Mouse (Mus musculus): ENCODE measurements at regions not wholly inside any gene's neighbourhood (a gene's known extent, or its start where the extent isn't known, plus 50 kb on each side); places are given as distances from the start of the nearest gene placed in this dataset.

GRCm38 (mm10) chr16:55612001-55612400 lies 226.7 kb downstream of the Nfkbiz start:
- ATAC-seq (ENCODE audit: low read depth), result no peak
- Histone ChIP-seq H3K4me3 (ENCODE audit: low read depth, low read length) (no peak overlapping the region), H3K9ac (ENCODE audit: low read depth, low read length) (no peak overlapping the region), H3K36me3 (ENCODE audit: control insufficient read depth, insufficient read depth) (no peaks in the 10 kb centered on the region), H3K27ac (ENCODE audit: low read length) (no peak overlapping the region), H3K27me3 (ENCODE audit: control insufficient read depth, insufficient read depth, low read depth, low read length) (no peaks in the 10 kb centered on the region), H3K9me3 (replicated peaks; ENCODE audit: control insufficient read depth, low read length) (no peaks in the 10 kb centered on the region), H3K4me1 (ENCODE audit: control insufficient read depth, low read depth, low read length) (no peaks in the 10 kb centered on the region), H3K4me2 (ENCODE audit: low read depth, low read length) (no peak overlapping the region)
- 49% methylated on average over 5 of the region's 5 CpGs for WGBS (ENCODE audit: insufficient replicate concordance)

GRCm38 (mm10) chr16:55611172-55611571 lies 227.5 kb downstream of the Nfkbiz start:
- no peak overlapping the region for H3K27ac ChIP-seq (ENCODE audit: low read length)
- H3K27me3 ChIP-seq (ENCODE audit: control insufficient read depth, insufficient read depth, low read depth, low read length), result no peaks in the 10 kb centered on the region
- H3K4me1 ChIP-seq (ENCODE audit: control insufficient read depth, low read depth, low read length), result no peaks in the 10 kb centered on the region
- H3K9me3 ChIP-seq (replicated peaks; ENCODE audit: control insufficient read depth, low read length), result no peaks in the 10 kb centered on the region
- no peak overlapping the region for H3K4me2 ChIP-seq (ENCODE audit: low read depth, low read length)
- WGBS (ENCODE audit: insufficient replicate concordance), result 72% methylated on average over 3 of the region's 3 CpGs
- no peak overlapping the region for H3K4me3 ChIP-seq (ENCODE audit: low read depth, low read length)
- no peak overlapping the region for H3K9ac ChIP-seq (ENCODE audit: low read depth, low read length)
- H3K36me3 ChIP-seq (ENCODE audit: control insufficient read depth, insufficient read depth), result no peaks in the 10 kb centered on the region
- no peak for ATAC-seq (ENCODE audit: low read depth)

- no peak for ATAC-seq (ENCODE audit: low read depth)
- H3K27me3 ChIP-seq (ENCODE audit: control insufficient read depth, insufficient read depth, low read depth, low read length), result no peaks in the 10 kb centered on the region
- WGBS (ENCODE audit: insufficient replicate concordance), result 59% methylated on average over 3 of the region's 3 CpGs
- H3K9ac ChIP-seq (ENCODE audit: low read depth, low read length), result no peak overlapping the region
- H3K27ac ChIP-seq (ENCODE audit: low read length), result no peak overlapping the region
- H3K36me3 ChIP-seq (ENCODE audit: control insufficient read depth, insufficient read depth), result no peaks in the 10 kb centered on the region
- H3K9me3 ChIP-seq (replicated peaks; ENCODE audit: control insufficient read depth, low read length), result no peaks in the 10 kb centered on the region
- no peak overlapping the region for H3K4me3 ChIP-seq (ENCODE audit: low read depth, low read length)
- H3K4me2 ChIP-seq (ENCODE audit: low read depth, low read length), result no peak overlapping the region
- H3K4me1 ChIP-seq (ENCODE audit: control insufficient read depth, low read depth, low read length), result no peaks in the 10 kb centered on the region
Observed at GRCm38 (mm10) chr16:55608361-55608760, 230.3 kb downstream of the Nfkbiz start.

GRCm38 (mm10) chr16:55606447-55607239 lies 232.1 kb downstream of the Nfkbiz start:
- H3K4me1 ChIP-seq (ENCODE audit: control insufficient read depth, low read depth, low read length), result no peaks in the 10 kb centered on the region
- no peaks in the 10 kb centered on the region for H3K9me3 ChIP-seq (replicated peaks; ENCODE audit: control insufficient read depth, low read length)
- 57% methylated on average over 7 of the region's 7 CpGs for WGBS (ENCODE audit: insufficient replicate concordance)
- no peak overlapping the region for H3K9ac ChIP-seq (ENCODE audit: low read depth, low read length)
- no peaks in the 10 kb centered on the region for H3K27me3 ChIP-seq (ENCODE audit: control insufficient read depth, insufficient read depth, low read depth, low read length)
- ATAC-seq (ENCODE audit: low read depth), result no peak
- no peak overlapping the region for H3K4me3 ChIP-seq (ENCODE audit: low read depth, low read length)
- no peak overlapping the region for H3K27ac ChIP-seq (ENCODE audit: low read length)
- no peaks in the 10 kb centered on the region for H3K36me3 ChIP-seq (ENCODE audit: control insufficient read depth, insufficient read depth)
- H3K4me2 ChIP-seq (ENCODE audit: low read depth, low read length), result no peak overlapping the region

DNA sequence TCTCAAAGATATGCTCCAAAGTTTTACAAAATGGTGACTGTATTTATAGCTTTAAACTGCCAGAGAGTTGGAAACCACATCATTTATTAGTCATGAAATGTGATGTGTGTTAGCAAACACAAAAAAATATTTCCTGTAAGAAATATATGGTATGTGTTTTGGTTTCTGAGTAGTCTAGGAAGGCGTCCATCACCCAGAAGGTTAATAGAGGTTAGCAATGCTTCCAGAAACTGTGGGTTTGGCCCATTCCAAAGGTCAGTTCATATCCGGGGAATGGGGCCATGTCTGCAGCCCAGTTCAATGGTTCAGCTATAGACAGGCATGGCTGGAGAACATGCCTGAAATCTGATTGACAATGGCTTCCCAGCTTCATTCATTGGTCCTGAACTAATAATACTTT lies 235.1 kb downstream of the Nfkbiz start:
- Histone ChIP-seq H3K9ac (ENCODE audit: low read depth, low read length) (no peak overlapping the region), H3K4me1 (ENCODE audit: control insufficient read depth, low read depth, low read length) (no peaks in the 10 kb centered on the region), H3K27me3 (ENCODE audit: control insufficient read depth, insufficient read depth, low read depth, low read length) (no peaks in the 10 kb centered on the region), H3K36me3 (ENCODE audit: control insufficient read depth, insufficient read depth) (no peaks in the 10 kb centered on the region), H3K4me2 (ENCODE audit: low read depth, low read length) (no peak overlapping the region), H3K9me3 (replicated peaks; ENCODE audit: control insufficient read depth, low read length) (no peaks in the 10 kb centered on the region), H3K4me3 (ENCODE audit: low read depth, low read length) (no peak overlapping the region), H3K27ac (ENCODE audit: low read length) (no peak overlapping the region)
- no peak for ATAC-seq (ENCODE audit: low read depth)
- 52% methylated on average over 2 of the region's 2 CpGs for WGBS (ENCODE audit: insufficient replicate concordance)

DNA sequence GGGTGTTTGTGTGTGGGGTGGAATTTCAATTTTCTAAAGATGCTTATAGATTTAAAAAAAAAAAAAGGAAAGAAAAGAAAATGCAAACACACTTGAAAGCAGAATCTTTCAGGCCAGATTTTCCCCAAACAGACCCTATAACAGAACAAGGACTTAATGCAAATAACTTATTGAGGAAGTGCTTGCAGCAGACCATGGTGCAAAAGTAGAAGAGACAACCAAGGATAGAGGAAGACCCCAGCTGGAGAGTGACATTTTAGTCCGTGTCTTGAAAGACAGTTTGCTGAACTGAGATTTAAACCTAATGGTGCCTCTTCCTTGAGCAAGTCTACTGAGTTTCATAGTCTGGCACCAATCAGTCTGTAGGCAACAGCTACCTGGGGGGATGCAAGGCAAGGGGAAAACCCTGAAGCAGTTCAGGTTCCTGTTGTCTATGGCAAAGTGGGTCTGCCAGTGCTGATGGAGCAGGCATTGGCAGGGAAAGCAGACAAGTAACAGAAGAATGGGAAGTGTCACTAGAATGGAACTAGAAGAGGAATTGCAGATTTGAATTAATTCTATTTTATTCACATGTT lies 249.2 kb downstream of the Nfkbiz start:
- no peaks in the 10 kb centered on the region for H3K4me1 ChIP-seq (ENCODE audit: control insufficient read depth, low read depth, low read length)
- H3K9ac ChIP-seq (ENCODE audit: low read depth, low read length), result no peak overlapping the region
- no peaks in the 10 kb centered on the region for H3K27me3 ChIP-seq (ENCODE audit: control insufficient read depth, insufficient read depth, low read depth, low read length)
- 19% methylated on average over 1 of the region's 1 CpGs for WGBS (ENCODE audit: insufficient replicate concordance)
- ATAC-seq (ENCODE audit: low read depth), result no peak
- no peaks in the 10 kb centered on the region for H3K9me3 ChIP-seq (replicated peaks; ENCODE audit: control insufficient read depth, low read length)
- no peak overlapping the region for H3K4me2 ChIP-seq (ENCODE audit: low read depth, low read length)
- H3K27ac ChIP-seq (ENCODE audit: low read length), result no peak overlapping the region
- H3K4me3 ChIP-seq (ENCODE audit: low read depth, low read length), result no peak overlapping the region
- H3K36me3 ChIP-seq (ENCODE audit: control insufficient read depth, insufficient read depth), result no peaks in the 10 kb centered on the region

- no peaks in the 10 kb centered on the region for H3K36me3 ChIP-seq (ENCODE audit: control insufficient read depth, insufficient read depth)
- H3K4me3 ChIP-seq (ENCODE audit: low read depth, low read length), result no peak overlapping the region
- no peaks in the 10 kb centered on the region for H3K4me1 ChIP-seq (ENCODE audit: control insufficient read depth, low read depth, low read length)
- H3K9me3 ChIP-seq (replicated peaks; ENCODE audit: control insufficient read depth, low read length), result no peaks in the 10 kb centered on the region
- ATAC-seq (ENCODE audit: low read depth), result no peak
- 62% methylated on average over 6 of the region's 6 CpGs for WGBS (ENCODE audit: insufficient replicate concordance)
- H3K9ac ChIP-seq (ENCODE audit: low read depth, low read length), result no peak overlapping the region
- no peak overlapping the region for H3K27ac ChIP-seq (ENCODE audit: low read length)
- H3K27me3 ChIP-seq (ENCODE audit: control insufficient read depth, insufficient read depth, low read depth, low read length), result no peaks in the 10 kb centered on the region
- no peak overlapping the region for H3K4me2 ChIP-seq (ENCODE audit: low read depth, low read length)
Observed at GRCm38 (mm10) chr16:55587138-55587537, 251.6 kb downstream of the Nfkbiz start.

DNA sequence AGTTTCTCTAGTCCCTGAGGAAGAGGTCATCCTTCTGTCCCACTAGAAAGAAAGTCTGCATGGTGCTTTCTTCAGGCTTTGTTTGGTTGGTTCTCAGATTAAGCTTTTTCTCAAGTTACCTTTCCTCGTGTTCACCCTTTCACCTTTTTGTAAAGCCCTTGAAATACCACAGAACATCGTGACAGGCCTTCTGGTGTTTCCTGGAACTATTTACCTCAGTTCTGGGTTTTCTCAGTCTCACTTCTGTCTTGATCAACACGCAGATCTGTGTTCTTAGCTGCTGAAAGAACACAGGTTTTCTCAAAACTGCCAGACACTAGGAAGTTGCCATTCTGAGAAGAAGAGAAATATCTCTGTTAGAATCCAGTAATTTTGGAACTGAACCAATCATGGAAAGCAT lies 255.8 kb downstream of the Nfkbiz start:
- H3K27me3 ChIP-seq (ENCODE audit: control insufficient read depth, insufficient read depth, low read depth, low read length), result no peaks in the 10 kb centered on the region
- no peak overlapping the region for H3K4me2 ChIP-seq (ENCODE audit: low read depth, low read length)
- no peaks in the 10 kb centered on the region for H3K9me3 ChIP-seq (replicated peaks; ENCODE audit: control insufficient read depth, low read length)
- no peaks in the 10 kb centered on the region for H3K4me1 ChIP-seq (ENCODE audit: control insufficient read depth, low read depth, low read length)
- H3K27ac ChIP-seq (ENCODE audit: low read length), result no peak overlapping the region
- H3K36me3 ChIP-seq (ENCODE audit: control insufficient read depth, insufficient read depth), result no peaks in the 10 kb centered on the region
- WGBS (ENCODE audit: insufficient replicate concordance), result 35% methylated on average over 3 of the region's 3 CpGs
- ATAC-seq (ENCODE audit: low read depth), result no peak
- no peak overlapping the region for H3K9ac ChIP-seq (ENCODE audit: low read depth, low read length)
- H3K4me3 ChIP-seq (ENCODE audit: low read depth, low read length), result no peak overlapping the region

GRCm38 (mm10) chr16:55582029-55582428 lies 256.7 kb downstream of the Nfkbiz start:
- no peaks in the 10 kb centered on the region for H3K36me3 ChIP-seq (ENCODE audit: control insufficient read depth, insufficient read depth)
- no peaks in the 10 kb centered on the region for H3K9me3 ChIP-seq (replicated peaks; ENCODE audit: control insufficient read depth, low read length)
- no peak overlapping the region for H3K9ac ChIP-seq (ENCODE audit: low read depth, low read length)
- no peaks in the 10 kb centered on the region for H3K4me1 ChIP-seq (ENCODE audit: control insufficient read depth, low read depth, low read length)
- H3K27ac ChIP-seq (ENCODE audit: low read length), result no peak overlapping the region
- WGBS (ENCODE audit: insufficient replicate concordance), result 82% methylated on average over 7 of the region's 7 CpGs
- no peak overlapping the region for H3K4me3 ChIP-seq (ENCODE audit: low read depth, low read length)
- no peak for ATAC-seq (ENCODE audit: low read depth)
- H3K27me3 ChIP-seq (ENCODE audit: control insufficient read depth, insufficient read depth, low read depth, low read length), result no peaks in the 10 kb centered on the region
- no peak overlapping the region for H3K4me2 ChIP-seq (ENCODE audit: low read depth, low read length)

All from liver, embryonic 16.5 days (tissue).